Mouse (Mus musculus) embryonic facial prominence, embryonic 14.5 days (tissue): Measurements from ENCODE around the gene Gm17728. TPM values are rescaled to one million over a fixed set of nuclear protein-coding genes. Genes with fewer than 3 reads are reported as not detected.

ENCODE experiments used
- ATAC-seq: fragments of 200-750 bp; cut with Nextera tagmentation; 2 replicates; pipeline ENCODE4 v1.8.0; 2017; ENCODE audit warnings: low read depth, moderate number of reproducible peaks, moderate TSS enrichment
- DNase-seq: peaks from one replicate; pipeline ENCODE4 v3.0.0-alpha.2; 2015; ENCODE audit warnings: low spot score
- H3K27ac ChIP-seq: fragments of 300-500 bp; sonication (generic); replicated peaks from 2 replicates; pipeline ENCODE4 v1.5.1; 2014; ENCODE audit warnings: low read depth, mild to moderate bottlenecking, low read length, moderate library complexity
- H3K27me3 ChIP-seq: fragments of 300-500 bp; sonication (generic); replicated peaks from 2 replicates; pipeline ENCODE4 v1.6.1; 2014; ENCODE audit warnings: low read length; ENCODE audit not compliant: control insufficient read depth, insufficient read depth
- H3K36me3 ChIP-seq: fragments of 300-500 bp; sonication (generic); 2 replicates; pipeline ENCODE4 v1.6.1; 2014; ENCODE audit warnings: low read length, mixed read lengths; ENCODE audit not compliant: control insufficient read depth, insufficient read depth
- H3K4me1 ChIP-seq: fragments of 300-500 bp; sonication (generic); 2 replicates; pipeline ENCODE4 v1.6.1; 2014; ENCODE audit warnings: antibody characterized with exemption, low read length; ENCODE audit not compliant: control insufficient read depth, insufficient read depth
- H3K4me2 ChIP-seq: fragments of 300-500 bp; sonication (generic); 2 replicates; pipeline ENCODE4 v1.6.1; 2014; ENCODE audit warnings: low read depth, mild to moderate bottlenecking, low read length, moderate library complexity, mixed read lengths
- H3K4me3 ChIP-seq: fragments of 300-500 bp; sonication (generic); 2 replicates; pipeline ENCODE4 v1.5.1; 2014; ENCODE audit warnings: low read depth, mild to moderate bottlenecking, low read length
- H3K9ac ChIP-seq: fragments of 300-500 bp; sonication (generic); 2 replicates; pipeline ENCODE4 v1.6.1; 2014; ENCODE audit warnings: low read depth, mild to moderate bottlenecking, low read length, moderate library complexity, mixed read lengths
- H3K9me3 ChIP-seq: fragments of 300-500 bp; sonication (generic); 2 replicates; pipeline ENCODE4 v1.6.1; 2016; ENCODE audit warnings: low read length; ENCODE audit not compliant: control insufficient read depth
- WGBS: fragments of 180-500 bp; shearing (Covaris S2); extraction: QIAGEN DNeasy Blood & Tissue Kit; methylation state at CpG from one replicate; pipeline ENCODE4 v1.1.7; 2014; 5-methylcytosine and 5-hydroxymethylcytosine counted together
- polyA plus RNA-seq: library from polyadenylated mRNA; unstranded; fragments of >200 nt; fragmentation: Nextera tagmentation; extraction: Ambion mirVana; gene quantifications from 2 replicates; pipeline ENCODE4 v1.2.1, GENCODE M21; 2014

Gm17728 gene
- polyA plus RNA-seq, 1 experiment from 2014 or later, result not detected

GRCm38 (mm10) chr17:9460904-9461303 lies 39.0 kb downstream of the Gm17728 start:
- 71% methylated on average over 2 of the region's 2 CpGs for WGBS
- ATAC-seq, result no peak
- no peaks in the 10 kb centered on the region for H3K4me1 ChIP-seq

More at GRCm38 (mm10) chr17:9460904-9461303, 39.0 kb downstream of the Gm17728 start:
- Histone ChIP-seq H3K9me3 (0 out of 2 replicates have a peak, but pooled peaks cover 4% of the 10 kb centered on the region), H3K36me3 (no peaks in the 10 kb centered on the region), H3K27me3 (no peaks in the 10 kb centered on the region), H3K9ac (no peak overlapping the region), H3K4me3 (no peak overlapping the region), H3K27ac (no peak overlapping the region), H3K4me2 (no peak overlapping the region)
- peak; percentile 34 for DNase-seq

Other genes starting within 250 kb of the Gm17728 start
- gene Pabpc6, start 247.7 kb downstream of the Gm17728 start, polyA plus RNA-seq, result not detected in 2 replicates